Mouse (Mus musculus) megakaryocyte, embryonic 14.5 days (primary cell): ENCODE results near the gene Fam221b.

ENCODE experiments used
- FLI1 ChIP-seq: IDR thresholded peaks from 2 replicates; pipeline ENCODE4 v1.6.1; 2012; ENCODE audit warnings: low read length, inconsistent platforms, mixed read lengths
- GATA1 ChIP-seq: IDR thresholded peaks from 3 replicates; pipeline ENCODE4 v1.6.1; 2012; ENCODE audit warnings: mixed read lengths, low read length, inconsistent platforms, borderline replicate concordance

GRCm38 (mm10) chr4:43666412-43666811, 2.5 kb downstream of the Fam221b start:
- TF ChIP-seq GATA1, result no peak
- no peak for TF ChIP-seq FLI1
